Mouse (Mus musculus): ENCODE measurements around the gene S1pr4. TPM values are rescaled to one million over a fixed set of nuclear protein-coding genes. Genes with fewer than 3 reads are reported as not detected.

The S1pr4 gene
- polyA plus RNA-seq, 1 experiment from 2014 or later, result 0.41 TPM

- H3K4me2 ChIP-seq (replicated peaks), result no peak overlapping the region
- H3K4me1 ChIP-seq, result peaks cover 21% of the 10 kb centered on the region
- 92% methylated on average over 3 of the region's 3 CpGs for WGBS
- no peaks in the 10 kb centered on the region for H3K27me3 ChIP-seq
- no peak overlapping the region for H3K9ac ChIP-seq (replicated peaks)
- H3K27ac ChIP-seq (replicated peaks), result no peak overlapping the region
- H3K9me3 ChIP-seq, result no peaks in the 10 kb centered on the region
- no peak for ATAC-seq (ENCODE audit: low FRiP score, low read depth)
- peaks cover 24% of the 10 kb centered on the region; the same call in 1 of the 2 replicates for H3K36me3 ChIP-seq
- no peak overlapping the region for H3K4me3 ChIP-seq
Observed at GRCm38 (mm10) chr10:81538321-81539048, 38.6 kb upstream of the S1pr4 start.

- Histone ChIP-seq H3K36me3 (peaks cover 35% of the 10 kb centered on the region), H3K9ac (replicated peaks) (no peak overlapping the region), H3K4me1 (peaks cover 10% of the 10 kb centered on the region), H3K9me3 (no peaks in the 10 kb centered on the region), H3K4me2 (replicated peaks) (no peak overlapping the region), H3K27me3 (no peaks in the 10 kb centered on the region), H3K27ac (replicated peaks) (no peak overlapping the region), H3K4me3 (no peak overlapping the region)
- WGBS, result 87% methylated on average over 2 of the region's 2 CpGs
- ATAC-seq (ENCODE audit: low FRiP score, low read depth), result no peak
Observed at GRCm38 (mm10) chr10:81537429-81537828, 37.5 kb upstream of the S1pr4 start.

GRCm38 (mm10) chr10:81536734-81537133 is 36.8 kb upstream of the S1pr4 start:
- no peak overlapping the region for H3K27ac ChIP-seq (replicated peaks)
- peaks cover 40% of the 10 kb centered on the region for H3K36me3 ChIP-seq
- WGBS, result 75% methylated on average over 6 of the region's 6 CpGs
- no peak overlapping the region for H3K4me3 ChIP-seq
- no peak overlapping the region for H3K4me2 ChIP-seq (replicated peaks)
- H3K9ac ChIP-seq (replicated peaks), result no peak overlapping the region
- ATAC-seq (ENCODE audit: low FRiP score, low read depth), result no peak
- no peaks in the 10 kb centered on the region for H3K27me3 ChIP-seq
- H3K9me3 ChIP-seq, result no peaks in the 10 kb centered on the region
- peaks cover 3% of the 10 kb centered on the region; the same call in 1 of the 2 replicates for H3K4me1 ChIP-seq

GRCm38 (mm10) chr10:81534826-81535225 is 34.9 kb upstream of the S1pr4 start:
- Histone ChIP-seq H3K36me3 (peaks cover 55% of the 10 kb centered on the region), H3K27ac (replicated peaks) (no peak overlapping the region), H3K9ac (replicated peaks) (no peak overlapping the region), H3K9me3 (no peaks in the 10 kb centered on the region), H3K4me2 (replicated peaks) (no peak overlapping the region), H3K4me1 (0 out of 2 replicates have a peak, but pooled peaks cover 2% of the 10 kb centered on the region), H3K4me3 (no peak overlapping the region), H3K27me3 (no peaks in the 10 kb centered on the region)
- ATAC-seq (ENCODE audit: low FRiP score, low read depth), result no peak
- WGBS, result 64% methylated on average over 16 of the region's 16 CpGs

GRCm38 (mm10) chr10:81526779-81527178 is 26.8 kb upstream of the S1pr4 start:
- no peaks in the 10 kb centered on the region for H3K9me3 ChIP-seq
- WGBS, result 21% methylated on average over 14 of the region's 14 CpGs
- H3K27ac ChIP-seq (replicated peaks), result no peak overlapping the region
- H3K4me1 ChIP-seq, result no peaks in the 10 kb centered on the region
- ATAC-seq (ENCODE audit: low FRiP score, low read depth), result no peak
- peaks cover 30% of the 10 kb centered on the region for H3K36me3 ChIP-seq
- peaks cover 12% of the 10 kb centered on the region for H3K27me3 ChIP-seq
- H3K4me2 ChIP-seq (replicated peaks), result no peak overlapping the region
- no peak overlapping the region for H3K9ac ChIP-seq (replicated peaks)
- no peak overlapping the region for H3K4me3 ChIP-seq

DNA sequence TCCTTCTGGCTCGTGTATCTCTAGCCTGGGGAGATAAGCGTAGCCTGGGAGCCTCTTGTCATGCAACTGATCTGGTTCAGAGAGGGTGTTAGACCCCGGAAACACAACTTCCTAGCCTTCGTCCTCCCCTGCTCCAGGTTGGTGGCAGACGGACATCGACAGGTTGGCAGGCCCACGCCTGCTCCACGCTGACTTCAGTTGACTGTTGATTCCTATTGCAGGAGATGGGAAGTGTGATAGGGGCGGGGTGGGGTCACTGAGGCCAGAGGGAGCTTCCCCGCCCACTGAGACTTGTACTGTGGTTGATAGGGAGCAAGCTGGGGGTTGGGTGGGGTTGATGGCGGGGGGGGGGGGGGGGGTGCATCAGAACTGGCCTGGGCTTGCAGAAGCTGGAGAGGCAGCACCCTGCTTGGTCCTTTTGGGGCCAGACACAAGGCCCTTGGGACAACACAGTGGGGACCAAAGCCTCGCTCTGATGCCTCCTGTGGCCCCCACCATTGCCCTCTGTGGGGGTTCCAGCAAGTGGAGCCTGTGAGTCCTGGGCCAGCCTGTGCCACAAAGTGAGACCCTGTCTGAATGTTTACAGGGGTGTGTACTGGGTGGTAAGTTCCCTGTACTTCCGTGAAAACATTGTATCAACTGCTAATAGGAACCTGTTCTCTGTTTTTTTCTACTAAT is 25.2 kb upstream of the S1pr4 start:
- WGBS, result 64% methylated on average over 11 of the region's 13 CpGs
- ATAC-seq (ENCODE audit: low FRiP score, low read depth), result no peak
- no peak overlapping the region for H3K9ac ChIP-seq (replicated peaks)
- H3K27ac ChIP-seq (replicated peaks), result no peak overlapping the region
- no peaks in the 10 kb centered on the region for H3K9me3 ChIP-seq
- H3K27me3 ChIP-seq, result peaks cover 12% of the 10 kb centered on the region
- no peaks in the 10 kb centered on the region for H3K4me1 ChIP-seq
- no peak overlapping the region for H3K4me3 ChIP-seq
- H3K4me2 ChIP-seq (replicated peaks), result no peak overlapping the region
- peaks cover 16% of the 10 kb centered on the region for H3K36me3 ChIP-seq

DNA sequence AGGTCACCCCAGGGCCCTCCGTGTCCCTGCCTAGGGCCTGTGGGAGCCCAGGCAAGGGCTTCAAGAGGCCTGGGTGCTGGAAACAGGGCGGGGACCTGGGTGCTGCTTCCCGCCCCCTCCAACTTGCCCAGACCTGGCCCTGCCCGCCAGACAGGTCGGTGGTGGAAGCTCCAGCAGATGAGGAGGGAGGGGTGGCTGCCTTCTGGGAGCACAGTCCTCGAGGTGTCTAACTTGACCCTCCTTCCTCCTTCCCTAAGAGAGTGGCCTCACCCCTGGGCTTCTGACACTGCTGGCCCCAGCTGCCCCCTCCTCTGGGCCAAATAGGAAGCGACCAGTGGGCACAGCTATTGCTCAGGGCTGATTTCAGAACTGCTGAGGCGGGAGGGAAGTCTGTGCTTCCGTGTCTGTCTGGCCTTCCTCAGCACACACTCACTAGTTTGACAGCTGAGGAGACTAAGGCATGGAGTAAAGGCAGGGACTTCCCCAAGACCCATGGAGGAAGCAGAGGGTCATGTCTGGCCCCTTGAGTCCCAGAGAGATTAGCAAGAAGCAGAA is 24.2 kb upstream of the S1pr4 start, which contains the start of gene Gna15:
Gene Gna15, minus strand, starts transcription at position 175 of the 555 bp plus-strand sequence.
- 26% methylated on average over 9 of the region's 9 CpGs for WGBS
- Histone ChIP-seq H3K9me3 (no peaks in the 10 kb centered on the region), H3K4me2 (replicated peaks) (no peak within 1 kb of the TSS), H3K4me1 (no peaks in the 10 kb centered on the region), H3K36me3 (0 out of 2 replicates have a peak, but pooled peaks cover 5% of the 10 kb centered on the region), H3K9ac (replicated peaks) (no peak within 1 kb of the TSS), H3K4me3 (no peak within 1 kb of the TSS), H3K27me3 (peaks cover 16% of the 10 kb centered on the region), H3K27ac (replicated peaks) (no peak within 1 kb of the TSS)
- ATAC-seq (ENCODE audit: low FRiP score, low read depth), result 0 out of 2 replicates have a peak, but pooled peaks have one; percentile 12

GRCm38 (mm10) chr10:81523570-81523969 is 23.6 kb upstream of the S1pr4 start:
- no peak for ATAC-seq (ENCODE audit: low FRiP score, low read depth)
- Histone ChIP-seq H3K4me1 (no peaks in the 10 kb centered on the region), H3K9ac (replicated peaks) (no peak overlapping the region), H3K36me3 (no peaks in the 10 kb centered on the region), H3K4me2 (replicated peaks) (no peak overlapping the region), H3K4me3 (no peak overlapping the region), H3K27me3 (peaks cover 16% of the 10 kb centered on the region), H3K27ac (replicated peaks) (no peak overlapping the region), H3K9me3 (no peaks in the 10 kb centered on the region)
- 26% methylated on average over 19 of the region's 19 CpGs for WGBS

GRCm38 (mm10) chr10:81523142-81523541 is 23.2 kb upstream of the S1pr4 start:
- no peak overlapping the region for H3K9ac ChIP-seq (replicated peaks)
- no peak overlapping the region for H3K4me3 ChIP-seq
- no peaks in the 10 kb centered on the region for H3K4me1 ChIP-seq
- no peak overlapping the region for H3K27ac ChIP-seq (replicated peaks)
- WGBS, result 68% methylated on average over 6 of the region's 6 CpGs
- H3K36me3 ChIP-seq, result no peaks in the 10 kb centered on the region
- no peak overlapping the region for H3K4me2 ChIP-seq (replicated peaks)
- no peak for ATAC-seq (ENCODE audit: low FRiP score, low read depth)
- H3K9me3 ChIP-seq, result no peaks in the 10 kb centered on the region
- H3K27me3 ChIP-seq, result peaks cover 16% of the 10 kb centered on the region

DNA sequence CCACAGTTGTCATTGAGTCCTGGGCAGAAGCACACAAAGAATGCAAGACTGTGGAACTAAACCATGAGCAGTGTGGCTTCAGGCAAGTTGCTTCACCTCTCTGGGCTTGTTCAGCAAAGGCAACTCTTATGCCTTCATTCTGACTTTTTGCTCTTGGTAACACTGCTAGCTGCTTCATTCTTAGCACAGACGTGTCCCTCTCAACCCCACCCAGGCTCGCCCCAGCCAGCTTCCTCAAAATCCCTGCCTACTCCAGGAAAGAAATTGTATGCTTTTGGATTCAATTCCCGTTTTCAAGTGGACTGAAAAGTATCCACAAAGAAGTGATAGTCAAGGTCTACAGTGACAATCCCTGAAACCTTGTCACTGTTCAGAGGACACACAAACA is 20.0 kb upstream of the S1pr4 start:
- H3K4me1 ChIP-seq, result no peaks in the 10 kb centered on the region
- H3K4me2 ChIP-seq (replicated peaks), result no peak overlapping the region
- no peaks in the 10 kb centered on the region for H3K36me3 ChIP-seq
- ATAC-seq (ENCODE audit: low FRiP score, low read depth), result no peak
- H3K27me3 ChIP-seq, result peaks cover 22% of the 10 kb centered on the region
- WGBS, result 78% methylated on average over 3 of the region's 3 CpGs
- H3K9ac ChIP-seq (replicated peaks), result no peak overlapping the region
- no peak overlapping the region for H3K4me3 ChIP-seq
- no peak overlapping the region for H3K27ac ChIP-seq (replicated peaks)
- no peaks in the 10 kb centered on the region for H3K9me3 ChIP-seq

GRCm38 (mm10) chr10:81519227-81519977 is 19.5 kb upstream of the S1pr4 start:
- 0 out of 2 replicates have a peak, but pooled peaks cover under 1% of the 10 kb centered on the region for H3K9me3 ChIP-seq
- H3K4me1 ChIP-seq, result no peaks in the 10 kb centered on the region
- no peak for ATAC-seq (ENCODE audit: low FRiP score, low read depth)
- no peak overlapping the region for H3K27ac ChIP-seq (replicated peaks)
- no peak overlapping the region for H3K4me2 ChIP-seq (replicated peaks)
- WGBS, result 87% methylated on average over 6 of the region's 6 CpGs
- H3K36me3 ChIP-seq, result no peaks in the 10 kb centered on the region
- H3K9ac ChIP-seq (replicated peaks), result no peak overlapping the region
- H3K4me3 ChIP-seq, result no peak overlapping the region
- H3K27me3 ChIP-seq, result peaks cover 22% of the 10 kb centered on the region

All from midbrain, embryonic 12.5 days (tissue).